Mouse (Mus musculus): ENCODE results near the gene Cbl. TPM values are rescaled to one million over a fixed set of nuclear protein-coding genes. Genes with fewer than 3 reads are reported as not detected.

The Cbl gene
- polyA plus RNA-seq, 1 experiment from 2014 or later: 21.1 TPM

- H3K27ac ChIP-seq: peak overlapping the region; percentile 68
- H3K36me3 ChIP-seq: no peaks in the 10 kb centered on the region
- peak; percentile 38 for DNase-seq (ENCODE audit: low spot score)
- no peak overlapping the region for H3K4me3 ChIP-seq
- WGBS: 9% methylated on average over 5 of the region's 5 CpGs
- no peaks in the 10 kb centered on the region for H3K9me3 ChIP-seq
- H3K27me3 ChIP-seq (ENCODE audit: insufficient read depth, poor library complexity, severe bottlenecking): peaks cover 10% of the 10 kb centered on the region; the same call in 1 of the 2 replicates
- peaks cover 49% of the 10 kb centered on the region for H3K4me1 ChIP-seq (replicated peaks)
These were observed 20.8 kb upstream of the Cbl start for GRCm38 (mm10) chr9:44254508-44255135.

GRCm38 (mm10) chr9:44253441-44253840 is 19.6 kb upstream of the Cbl start:
- no peak for DNase-seq (ENCODE audit: low spot score)
- H3K4me3 ChIP-seq: no peak overlapping the region
- no peaks in the 10 kb centered on the region for H3K9me3 ChIP-seq
- no peaks in the 10 kb centered on the region for H3K36me3 ChIP-seq
- peaks cover 16% of the 10 kb centered on the region; the same call in 1 of the 2 replicates for H3K27me3 ChIP-seq (ENCODE audit: insufficient read depth, poor library complexity, severe bottlenecking)
- peak overlapping the region; percentile 64 for H3K27ac ChIP-seq
- H3K4me1 ChIP-seq (replicated peaks): peaks cover 56% of the 10 kb centered on the region
- WGBS: 75% methylated on average over 6 of the region's 6 CpGs

- DNase-seq (ENCODE audit: low spot score): no peak
- Histone ChIP-seq H3K27me3 (ENCODE audit: insufficient read depth, poor library complexity, severe bottlenecking) (peaks cover 16% of the 10 kb centered on the region; the same call in 1 of the 2 replicates), H3K4me1 (replicated peaks) (peaks cover 56% of the 10 kb centered on the region), H3K36me3 (no peaks in the 10 kb centered on the region), H3K9me3 (no peaks in the 10 kb centered on the region), H3K4me3 (no peak within 1 kb of the TSS), H3K27ac (peak within 1 kb of the TSS; percentile 18; the same call in 1 of the 2 replicates)
- 78% methylated on average over 10 of the region's 10 CpGs for WGBS
These were observed 17.5 kb upstream of the Cbl start, which contains the start of gene Pdzd3 for GRCm38 (mm10) chr9:44251314-44251713. TSS of gene Pdzd3 (minus strand) at chr9:44251471.

- Histone ChIP-seq H3K9me3 (no peaks in the 10 kb centered on the region), H3K27ac (peak overlapping the region; percentile 18; the same call in 1 of the 2 replicates), H3K4me1 (replicated peaks) (peaks cover 51% of the 10 kb centered on the region), H3K27me3 (ENCODE audit: insufficient read depth, poor library complexity, severe bottlenecking) (peaks cover 16% of the 10 kb centered on the region; the same call in 1 of the 2 replicates), H3K4me3 (no peak overlapping the region), H3K36me3 (no peaks in the 10 kb centered on the region)
- DNase-seq (ENCODE audit: low spot score): no peak
- WGBS: 45% methylated on average over 4 of the region's 4 CpGs
These were observed 16.6 kb upstream of the Cbl start for GRCm38 (mm10) chr9:44250445-44250844.

- H3K27ac ChIP-seq: peak overlapping the region; percentile 35; the same call in 1 of the 2 replicates
- peak overlapping the region; percentile 23; the same call in 1 of the 2 replicates for H3K4me3 ChIP-seq
- H3K4me1 ChIP-seq (replicated peaks): peaks cover 41% of the 10 kb centered on the region
- DNase-seq (ENCODE audit: low spot score): peak; percentile 57
- H3K27me3 ChIP-seq (ENCODE audit: insufficient read depth, poor library complexity, severe bottlenecking): peaks cover 16% of the 10 kb centered on the region; the same call in 1 of the 2 replicates
- 45% methylated on average over 26 of the region's 26 CpGs for WGBS
- H3K9me3 ChIP-seq: no peaks in the 10 kb centered on the region
- no peaks in the 10 kb centered on the region for H3K36me3 ChIP-seq
These were observed 15.6 kb upstream of the Cbl start for GRCm38 (mm10) chr9:44249181-44250146.

GRCm38 (mm10) chr9:44247907-44248306 is 14.1 kb upstream of the Cbl start:
- H3K4me1 ChIP-seq (replicated peaks): peaks cover 26% of the 10 kb centered on the region
- 86% methylated on average over 6 of the region's 6 CpGs for WGBS
- no peaks in the 10 kb centered on the region for H3K36me3 ChIP-seq
- no peaks in the 10 kb centered on the region for H3K9me3 ChIP-seq
- no peak overlapping the region for H3K27ac ChIP-seq
- H3K27me3 ChIP-seq (ENCODE audit: insufficient read depth, poor library complexity, severe bottlenecking): peaks cover 16% of the 10 kb centered on the region; the same call in 1 of the 2 replicates
- H3K4me3 ChIP-seq: no peak overlapping the region
- DNase-seq (ENCODE audit: low spot score): no peak

- H3K36me3 ChIP-seq: no peaks in the 10 kb centered on the region
- peaks cover 12% of the 10 kb centered on the region for H3K4me1 ChIP-seq (replicated peaks)
- no peak overlapping the region for H3K4me3 ChIP-seq
- no peaks in the 10 kb centered on the region for H3K9me3 ChIP-seq
- H3K27me3 ChIP-seq (ENCODE audit: insufficient read depth, poor library complexity, severe bottlenecking): peaks cover 1% of the 10 kb centered on the region; the same call in 1 of the 2 replicates
- no peak for DNase-seq (ENCODE audit: low spot score)
- H3K27ac ChIP-seq: no peak overlapping the region
- WGBS: 64% methylated on average over 2 of the region's 2 CpGs
These were observed 9.8 kb upstream of the Cbl start for GRCm38 (mm10) chr9:44243621-44244020.

GRCm38 (mm10) chr9:44241418-44241817 is 7.6 kb upstream of the Cbl start:
- Histone ChIP-seq H3K4me1 (replicated peaks) (peaks cover 20% of the 10 kb centered on the region), H3K4me3 (no peak overlapping the region), H3K27me3 (ENCODE audit: insufficient read depth, poor library complexity, severe bottlenecking) (no peaks in the 10 kb centered on the region), H3K9me3 (no peaks in the 10 kb centered on the region), H3K36me3 (no peaks in the 10 kb centered on the region), H3K27ac (no peak overlapping the region)
- 73% methylated on average over 9 of the region's 9 CpGs for WGBS
- DNase-seq (ENCODE audit: low spot score): no peak

GRCm38 (mm10) chr9:44240911-44241310 is 7.1 kb upstream of the Cbl start:
- DNase-seq (ENCODE audit: low spot score): no peak
- Histone ChIP-seq H3K9me3 (no peaks in the 10 kb centered on the region), H3K27me3 (ENCODE audit: insufficient read depth, poor library complexity, severe bottlenecking) (no peaks in the 10 kb centered on the region), H3K36me3 (no peaks in the 10 kb centered on the region), H3K4me1 (replicated peaks) (peaks cover 25% of the 10 kb centered on the region), H3K27ac (no peak overlapping the region), H3K4me3 (no peak overlapping the region)
- 43% methylated on average over 5 of the region's 5 CpGs for WGBS

GRCm38 (mm10) chr9:44240399-44240798 is 6.5 kb upstream of the Cbl start, which contains the start of gene Ccdc153:
TSS of gene Ccdc153 (plus strand) at chr9:44240676.
- Histone ChIP-seq H3K36me3 (no peaks in the 10 kb centered on the region), H3K9me3 (no peaks in the 10 kb centered on the region), H3K27me3 (ENCODE audit: insufficient read depth, poor library complexity, severe bottlenecking) (no peaks in the 10 kb centered on the region), H3K4me1 (replicated peaks) (peaks cover 26% of the 10 kb centered on the region), H3K4me3 (no peak within 1 kb of the TSS), H3K27ac (no peak within 1 kb of the TSS)
- DNase-seq (ENCODE audit: low spot score): no peak
- WGBS: 58% methylated on average over 2 of the region's 2 CpGs

- WGBS: 10% methylated on average over 5 of the region's 5 CpGs
- no peak overlapping the region for H3K27ac ChIP-seq
- peak; percentile 60 for DNase-seq (ENCODE audit: low spot score)
- peaks cover 30% of the 10 kb centered on the region for H3K4me1 ChIP-seq (replicated peaks)
- no peaks in the 10 kb centered on the region for H3K27me3 ChIP-seq (ENCODE audit: insufficient read depth, poor library complexity, severe bottlenecking)
- H3K4me3 ChIP-seq: no peak overlapping the region
- no peaks in the 10 kb centered on the region for H3K9me3 ChIP-seq
- H3K36me3 ChIP-seq: no peaks in the 10 kb centered on the region
These were observed 5.6 kb upstream of the Cbl start for GRCm38 (mm10) chr9:44239447-44239846.

- WGBS: 81% methylated on average over 17 of the region's 17 CpGs
- H3K9me3 ChIP-seq: no peaks in the 10 kb centered on the region
- H3K36me3 ChIP-seq: no peaks in the 10 kb centered on the region
- H3K4me1 ChIP-seq (replicated peaks): peaks cover 34% of the 10 kb centered on the region
- no peaks in the 10 kb centered on the region for H3K27me3 ChIP-seq (ENCODE audit: insufficient read depth, poor library complexity, severe bottlenecking)
- no peak for DNase-seq (ENCODE audit: low spot score)
- no peak overlapping the region for H3K4me3 ChIP-seq
- H3K27ac ChIP-seq: no peak overlapping the region
These were observed 4.8 kb upstream of the Cbl start for GRCm38 (mm10) chr9:44238501-44239190.

All from hindbrain, embryonic 10.5 days (tissue).